Mouse (Mus musculus): ENCODE measurements at regions not wholly inside any gene's neighbourhood (a gene's known extent, or its start where the extent isn't known, plus 50 kb on each side); places are given as distances from the start of the nearest gene placed in this dataset.
"Not testable (repeated sequence)": the region's sequence is repeated elsewhere in the genome, so short reads cannot be mapped to it uniquely, and the experiment has no call there.

DNA sequence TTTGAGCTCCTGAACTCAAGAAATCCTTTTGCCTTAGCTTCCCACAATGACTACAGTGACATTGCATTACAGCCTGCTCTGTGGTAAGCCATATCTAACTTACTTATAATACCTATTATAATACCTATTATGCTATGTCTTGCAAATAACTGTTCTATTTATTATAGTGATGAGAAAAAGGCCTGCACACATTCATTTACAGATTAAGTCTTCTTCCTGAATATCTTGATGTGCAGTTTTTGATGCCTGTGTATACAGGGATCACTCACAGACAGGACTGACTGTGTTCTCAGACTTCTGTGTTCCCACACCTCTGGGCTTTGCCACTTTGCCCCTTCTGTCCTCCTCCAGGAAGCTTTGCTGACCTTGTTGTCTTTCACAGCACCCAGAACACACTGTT, 102.8 kb upstream of the Dlg1 start:
- DNase-seq = no peak

DNA sequence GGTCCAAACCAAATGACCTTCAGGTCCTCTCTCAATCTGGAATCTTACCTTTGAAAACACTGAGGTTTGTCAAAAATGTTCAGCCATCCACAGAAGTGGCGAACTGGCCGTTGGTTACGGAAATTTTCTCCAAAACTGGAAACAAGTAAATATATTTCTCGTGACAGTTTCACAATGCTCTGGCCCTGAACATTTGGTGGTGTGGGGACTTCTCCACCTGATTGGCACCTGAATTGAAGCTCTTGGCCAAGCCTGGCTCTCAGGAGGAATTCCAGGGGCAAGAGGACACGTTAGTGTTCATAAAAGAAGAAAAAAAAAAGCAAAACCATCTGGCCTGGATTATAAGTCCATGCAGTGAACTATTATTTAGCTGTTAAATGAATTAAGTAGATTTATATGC, 98.3 kb upstream of the Dlg1 start:
- DNase-seq = no peak

DNA sequence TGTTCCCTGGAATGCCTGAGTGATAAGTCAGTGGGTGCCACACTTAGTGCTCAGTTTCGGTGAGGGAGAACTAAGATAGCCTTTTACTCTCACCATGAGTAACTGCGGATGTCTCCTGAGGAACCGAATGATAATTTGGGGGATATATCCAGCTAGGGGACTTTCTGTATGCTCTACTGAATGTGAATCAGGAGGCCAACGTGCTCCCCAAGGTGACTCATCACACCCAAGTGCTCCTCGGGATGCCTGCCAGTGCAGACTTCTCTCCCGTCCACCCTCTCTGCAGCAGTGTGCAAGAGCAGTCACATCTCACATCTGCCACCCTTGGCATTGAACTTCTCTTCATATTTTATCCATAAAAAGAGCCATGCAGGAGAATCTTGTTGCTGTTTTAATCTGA, 94.9 kb upstream of the Dlg1 start:
- DNase-seq = no peak

DNA sequence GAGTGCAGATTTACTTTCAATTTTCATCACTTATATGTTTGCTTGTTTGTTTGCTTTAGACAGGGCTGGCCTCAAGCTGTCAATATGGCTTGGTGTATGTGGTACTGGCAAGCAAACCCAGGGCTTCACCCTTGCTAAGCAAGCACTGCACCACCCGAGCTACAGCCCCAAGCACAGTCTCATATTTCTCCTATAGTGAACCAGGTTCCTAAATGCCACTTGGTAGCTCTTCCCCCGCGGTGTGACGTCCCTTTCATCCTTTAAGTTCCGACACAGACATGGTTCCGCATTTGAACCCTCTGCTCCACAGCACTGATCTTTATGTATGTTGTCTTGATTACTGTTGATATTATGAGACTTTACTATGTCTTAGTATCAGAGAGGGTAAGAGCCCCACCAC, 93.4 kb upstream of the Dlg1 start:
- DNase-seq = no peak

DNA sequence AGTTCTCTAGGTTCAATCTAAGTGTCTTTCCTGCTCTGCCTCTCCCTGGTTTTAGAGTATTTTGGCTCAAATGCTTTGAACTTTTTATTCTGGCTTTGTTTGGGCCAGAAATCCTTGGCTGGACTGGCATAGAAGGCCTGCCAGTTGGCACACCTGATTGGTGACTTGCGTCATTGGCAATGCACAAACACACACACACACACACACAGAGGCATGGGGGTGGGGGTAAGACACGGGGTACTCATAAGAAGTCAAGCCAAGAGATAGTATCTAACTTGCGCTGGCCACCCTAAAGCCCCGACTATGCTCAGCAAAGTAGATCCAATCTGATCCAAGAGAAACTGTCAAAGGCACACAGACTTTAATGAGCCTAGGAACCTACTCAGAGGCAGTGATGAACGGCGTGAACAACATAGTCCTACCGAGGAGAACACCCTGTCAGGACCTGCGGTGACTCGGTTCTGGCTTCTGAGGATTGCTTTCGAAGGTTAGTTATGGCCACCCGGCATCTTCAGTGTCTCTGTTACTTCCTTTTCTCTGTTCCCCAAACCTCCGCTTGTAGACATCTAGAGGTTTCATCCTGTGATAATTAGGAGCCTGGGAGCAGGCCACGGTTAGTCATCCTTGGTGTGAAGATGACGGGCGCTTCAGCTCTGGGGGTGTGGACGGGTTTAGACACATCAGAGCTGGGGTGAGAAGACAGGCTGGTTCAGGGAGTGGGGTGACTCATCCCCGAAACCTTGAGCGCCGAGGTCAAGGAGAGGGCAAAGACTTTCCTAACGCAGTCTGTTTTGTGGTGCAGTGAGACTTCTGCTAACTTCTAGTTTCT, 92.7 kb upstream of the Dlg1 start:
- peak; percentile 84 for DNase-seq

DNA sequence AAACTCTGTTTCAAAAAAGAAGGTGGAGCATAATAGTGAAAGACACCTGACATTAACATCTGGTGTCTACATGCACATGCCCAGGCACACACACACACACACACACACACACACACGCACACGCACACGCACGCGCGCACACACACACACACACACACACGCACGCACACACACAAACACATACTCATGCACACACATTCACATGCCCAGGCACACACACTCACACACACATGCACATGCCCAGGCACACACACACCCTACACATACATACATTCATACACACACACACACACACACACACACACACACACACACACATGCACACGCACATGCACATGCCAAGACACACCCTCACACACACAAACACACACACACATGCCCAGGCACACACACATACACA, 89.4 kb upstream of the Dlg1 start:
- DNase-seq = not testable (repeated sequence)

DNA sequence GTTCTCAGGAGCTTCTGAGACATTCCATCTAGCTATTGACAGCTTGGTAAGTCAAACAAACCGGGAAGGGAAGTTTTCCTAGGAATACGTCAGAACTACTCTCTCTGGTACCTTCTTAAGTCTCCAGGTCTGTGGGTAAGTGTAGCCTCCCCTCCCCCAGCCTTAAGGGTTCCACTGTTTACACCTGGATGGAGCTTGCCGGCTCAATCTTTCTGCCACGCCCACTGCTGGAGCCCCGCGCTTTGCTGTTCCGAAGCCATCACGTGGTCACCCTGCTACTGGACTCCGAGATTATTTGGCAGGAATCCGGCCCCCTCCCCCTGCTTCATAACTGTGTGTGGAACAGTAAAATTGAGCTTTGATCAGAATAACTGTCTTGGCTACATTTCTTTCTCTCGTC, 87.6 kb upstream of the Dlg1 start:
- DNase-seq = not testable (repeated sequence)

DNA sequence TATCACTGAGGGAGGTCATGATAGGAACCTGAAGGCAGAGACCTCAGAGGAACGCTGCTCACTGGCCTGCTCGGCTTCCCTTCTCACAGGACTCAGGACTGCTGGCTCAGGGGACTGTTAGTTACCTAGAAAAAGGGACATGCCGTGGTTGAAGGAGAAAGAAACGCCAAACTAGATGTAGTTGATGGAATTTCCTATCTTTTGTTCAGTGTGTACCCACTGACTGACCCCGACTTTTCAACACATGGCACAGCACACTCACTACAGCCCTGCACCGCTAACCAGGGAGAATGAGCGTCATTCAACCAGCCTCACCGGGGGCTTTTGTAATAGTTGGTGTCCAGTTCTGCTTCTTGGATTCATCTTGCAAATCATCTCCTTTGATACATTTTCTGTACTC, 86.8 kb upstream of the Dlg1 start:
- DNase-seq = no peak

DNA sequence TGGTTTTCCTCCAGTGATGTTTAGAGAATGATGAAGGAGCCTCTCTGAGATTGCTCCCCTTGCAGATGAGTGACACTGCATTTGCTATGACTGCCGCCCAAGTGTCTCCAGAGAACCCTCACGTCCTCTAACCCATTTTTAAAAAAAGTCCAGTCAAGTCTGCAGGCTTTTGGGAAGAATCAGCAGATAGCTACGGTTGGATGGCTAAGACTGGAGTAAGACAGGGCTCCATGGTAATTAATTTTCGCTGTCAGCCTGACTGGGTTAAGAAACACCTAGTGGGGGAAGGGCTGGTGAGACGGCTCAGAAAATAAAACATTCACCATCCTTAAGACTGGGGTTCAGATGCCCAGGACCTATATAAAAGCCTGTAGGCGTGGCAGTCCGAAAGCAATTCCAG, 85.9 kb upstream of the Dlg1 start:
- DNase-seq = no peak

DNA sequence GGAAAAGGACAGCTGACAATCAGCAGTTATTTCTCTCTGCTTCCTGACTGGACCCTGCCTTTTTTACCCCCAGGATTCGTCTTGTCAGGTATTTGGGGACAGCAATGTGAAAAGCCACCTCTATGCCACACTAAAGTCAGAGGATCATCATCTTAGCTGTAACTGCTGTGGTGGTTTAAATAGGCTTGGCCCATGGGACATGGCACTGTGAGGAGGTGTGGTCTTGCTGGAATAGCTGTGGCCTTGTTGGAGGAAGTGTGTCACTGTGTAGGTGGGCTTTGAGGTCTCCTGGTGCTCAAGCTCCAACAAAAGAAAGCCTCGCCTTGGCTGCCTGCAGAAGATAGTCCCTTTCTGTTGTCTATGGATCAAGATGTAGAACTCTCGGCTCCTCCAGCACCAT, 83.9 kb upstream of the Dlg1 start:
- DNase-seq = no peak

DNA sequence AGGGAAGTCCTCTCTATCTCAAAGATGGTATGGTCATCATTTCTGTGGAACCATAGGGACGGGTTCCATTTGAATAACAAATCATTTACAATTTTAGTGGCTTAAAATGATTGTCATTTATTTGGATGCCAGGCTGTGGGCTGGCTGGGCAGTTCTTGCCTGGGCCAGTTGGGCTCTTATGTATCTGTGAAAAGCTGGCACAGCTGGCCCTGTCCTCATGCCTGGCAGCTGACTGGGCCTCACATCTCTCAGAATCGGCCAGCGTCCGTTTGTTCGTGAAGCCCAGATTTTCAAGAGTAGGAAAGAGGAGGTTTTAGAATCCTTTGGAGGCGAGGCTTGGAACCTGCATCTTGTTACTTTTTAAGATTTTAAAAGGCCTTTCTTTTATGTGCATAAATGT, 82.5 kb upstream of the Dlg1 start:
- DNase-seq = no peak

DNA sequence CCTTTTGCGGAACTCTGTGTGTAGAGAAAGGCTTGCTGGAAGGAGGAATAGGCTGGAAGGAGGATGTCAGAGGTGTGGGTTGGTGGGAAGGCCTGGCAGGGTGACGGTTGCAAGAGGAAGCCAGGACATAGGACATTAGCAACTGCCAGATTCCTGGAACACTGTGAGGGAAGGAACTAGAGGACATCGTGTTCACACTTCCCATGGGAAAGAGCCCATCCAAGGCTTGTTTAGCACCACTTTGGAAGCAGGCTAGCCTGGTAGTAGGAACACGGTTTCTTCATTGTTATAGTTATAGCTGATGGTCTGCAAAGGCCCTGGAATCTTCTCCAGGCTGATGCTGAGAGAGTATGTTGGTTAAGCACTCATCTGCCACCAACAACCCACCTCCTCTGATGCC, 80.4 kb upstream of the Dlg1 start:
- DNase-seq = no peak

DNA sequence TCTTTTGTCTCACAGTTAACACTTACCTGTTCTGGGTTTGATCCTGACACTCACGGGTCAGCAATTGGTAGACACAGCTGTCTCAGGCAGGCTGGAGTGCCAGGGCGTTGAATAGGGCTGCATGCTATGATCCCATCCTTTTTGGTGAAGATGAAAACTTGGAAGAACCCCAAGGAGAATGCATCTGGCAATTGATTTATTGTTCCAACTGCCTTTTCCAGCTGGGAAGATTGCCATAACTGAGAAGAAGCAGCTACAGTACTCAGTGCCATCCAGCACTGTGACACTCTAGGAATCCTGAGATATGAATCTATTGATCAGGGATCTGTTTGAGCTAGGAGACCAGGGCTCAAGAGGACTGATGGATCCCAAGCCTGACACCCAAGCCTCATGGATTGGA, 79.6 kb upstream of the Dlg1 start:
- DNase-seq = no peak

DNA sequence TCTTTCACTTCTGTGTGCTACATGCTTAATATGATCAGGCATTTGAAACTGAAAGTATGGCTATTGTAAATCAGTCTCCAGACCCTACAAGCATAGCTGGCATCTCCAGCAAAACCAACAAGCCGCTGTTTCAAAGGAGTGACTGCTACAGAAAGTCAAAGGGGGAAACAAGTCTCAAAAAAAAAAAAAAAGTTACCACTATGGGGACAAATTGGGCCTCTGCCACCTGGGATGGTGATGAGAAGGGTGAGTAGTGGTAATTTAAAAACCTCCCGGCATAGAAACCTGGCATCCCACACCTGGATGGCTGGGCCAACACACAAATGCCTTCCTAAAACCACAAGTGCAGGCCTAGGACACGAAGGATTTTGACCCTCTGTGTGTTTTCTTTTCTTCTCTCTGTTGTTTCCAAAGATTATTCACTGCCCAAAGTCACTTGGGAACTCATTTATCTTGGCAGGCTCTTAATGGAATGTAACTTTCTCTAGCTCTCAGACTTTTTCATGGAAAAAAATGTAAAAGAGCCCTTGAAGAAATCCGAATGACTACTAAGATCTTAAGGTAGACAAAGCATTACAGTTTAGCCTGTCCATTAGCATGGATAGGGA, 78.9 kb upstream of the Dlg1 start:
- no peak for DNase-seq

DNA sequence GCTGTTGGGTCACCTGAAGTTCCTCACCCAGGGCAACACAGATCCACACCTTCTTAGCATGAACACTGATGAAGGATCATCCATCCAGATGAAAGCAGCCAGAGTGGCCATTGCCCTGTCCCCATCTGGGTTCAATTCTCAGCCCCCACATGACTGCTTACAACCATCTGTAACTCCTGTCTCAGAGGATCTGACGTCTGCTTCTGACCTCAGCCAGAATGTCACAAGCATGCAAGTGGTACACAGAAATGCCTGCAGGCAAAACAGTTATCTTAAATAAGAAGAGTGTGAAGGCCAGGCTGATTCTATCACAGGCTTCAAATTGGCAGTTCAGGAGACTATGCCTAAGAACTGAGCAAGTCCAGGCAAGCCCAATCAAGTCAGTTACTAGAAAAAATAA, 76.2 kb upstream of the Dlg1 start:
- DNase-seq = no peak

DNA sequence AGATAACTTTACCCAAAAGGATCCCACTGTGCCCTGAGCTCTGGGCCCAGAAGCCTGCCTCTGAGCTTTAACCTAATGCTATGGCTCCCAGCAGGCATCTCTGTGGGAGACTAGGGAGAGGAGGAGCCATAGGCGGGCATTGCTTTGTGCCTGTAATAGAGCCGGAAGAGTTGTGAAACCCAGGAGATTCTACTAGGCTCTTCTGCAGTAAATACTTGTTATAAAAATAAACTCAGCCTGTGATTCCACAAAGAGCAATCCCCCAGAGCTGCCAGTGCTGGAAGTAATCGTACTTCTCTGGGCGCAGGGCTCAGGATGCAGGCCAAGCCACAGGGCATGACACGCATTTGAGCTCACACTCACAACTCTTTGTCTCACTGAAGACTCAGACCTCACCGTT, 73.7 kb upstream of the Dlg1 start:
- no peak for DNase-seq

DNA sequence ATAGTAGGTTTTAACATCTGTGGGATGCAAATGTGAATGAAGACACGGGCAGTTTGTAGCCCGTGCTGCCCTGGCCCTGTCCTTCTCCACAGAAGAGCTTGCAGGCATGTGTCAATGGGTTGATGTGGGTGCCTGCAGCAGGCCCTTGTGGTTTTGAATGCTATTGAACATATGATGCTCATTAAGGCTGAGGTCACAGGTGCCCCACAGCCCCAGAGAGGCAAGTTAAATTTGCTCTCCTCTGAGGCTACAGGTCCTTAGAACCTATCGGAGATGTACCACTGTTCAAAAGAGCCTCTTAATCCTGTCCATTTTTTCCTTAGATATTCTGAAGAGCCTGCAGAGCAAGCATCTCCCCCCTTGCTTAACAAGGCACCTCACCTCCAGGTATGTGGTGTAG, 71.7 kb upstream of the Dlg1 start:
- no peak for DNase-seq

DNA sequence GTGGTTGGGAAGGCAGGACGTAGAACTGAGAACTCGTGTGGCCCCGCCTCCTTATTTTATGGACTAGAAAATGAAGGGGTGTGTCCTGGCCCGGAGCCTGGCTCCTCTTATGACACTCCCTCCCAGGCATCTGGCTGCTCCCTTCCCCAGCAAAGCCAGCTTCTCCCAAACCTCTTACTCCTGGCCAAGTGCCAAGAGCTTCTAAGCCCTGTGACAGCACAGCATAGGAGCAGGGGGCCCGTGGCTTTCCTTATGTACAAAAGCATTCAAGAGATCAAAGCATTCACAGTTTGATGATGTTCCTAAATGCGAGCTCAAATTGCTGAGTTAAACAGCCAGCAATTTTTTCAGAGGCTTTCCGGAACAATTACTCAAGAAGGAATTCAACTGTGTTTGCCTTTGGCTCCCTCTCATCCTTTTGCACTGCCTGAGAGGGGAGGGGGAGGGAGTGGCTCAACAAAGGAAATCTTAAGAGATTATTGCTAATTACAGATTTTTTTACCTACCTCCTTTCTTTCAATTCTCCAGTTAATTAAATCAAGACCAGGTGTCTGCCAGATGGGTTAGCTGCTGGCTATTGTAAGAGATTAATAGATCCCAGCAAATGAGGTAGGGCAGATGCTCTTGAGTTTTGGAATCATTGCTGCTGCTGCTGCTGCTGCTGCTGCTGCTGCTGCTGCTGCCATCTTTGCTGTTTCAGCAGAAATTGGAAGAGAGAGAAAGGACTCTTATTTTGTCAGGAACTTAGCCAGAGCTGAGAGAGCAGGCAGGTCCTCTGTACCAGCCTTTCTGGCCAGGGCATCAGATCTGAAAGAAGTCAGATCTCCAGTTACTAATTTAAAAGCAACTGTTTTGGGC, 71.0 kb upstream of the Dlg1 start:
- DNase-seq = peak; percentile 69

DNA sequence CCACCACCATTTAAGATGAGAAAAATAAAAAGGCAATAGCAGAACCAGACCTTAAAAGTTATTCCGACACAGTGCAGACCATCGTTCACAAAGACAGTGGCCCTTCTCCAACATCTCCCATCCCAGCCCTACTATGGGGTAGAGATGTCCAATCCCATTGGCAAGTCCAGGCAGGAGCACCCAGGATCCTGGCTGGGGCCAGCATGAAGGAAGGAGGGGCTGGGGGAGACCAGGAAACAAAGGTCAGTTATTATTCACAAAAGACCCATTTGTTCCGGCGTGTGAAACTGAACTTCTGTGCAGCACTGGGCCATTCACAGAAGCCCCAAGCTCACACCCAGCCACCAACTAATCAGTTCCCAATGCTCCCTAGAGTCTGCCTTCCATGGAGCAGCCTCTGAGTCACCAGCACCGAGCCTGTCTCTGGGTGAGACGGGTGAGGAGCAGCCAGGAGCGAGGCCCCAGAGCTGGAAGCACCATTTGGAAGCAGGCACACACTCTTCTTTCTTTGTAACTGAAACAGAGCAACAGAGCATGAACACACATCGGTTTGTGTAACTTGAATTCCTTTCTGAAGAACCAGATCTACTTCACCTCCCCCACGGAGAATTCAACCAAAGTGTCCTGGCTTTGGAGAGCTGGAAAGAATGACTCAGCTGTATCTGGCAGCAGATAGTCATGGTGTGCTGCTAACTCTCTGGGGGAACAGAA, 70.1 kb upstream of the Dlg1 start:
- peak; percentile 47 for DNase-seq

DNA sequence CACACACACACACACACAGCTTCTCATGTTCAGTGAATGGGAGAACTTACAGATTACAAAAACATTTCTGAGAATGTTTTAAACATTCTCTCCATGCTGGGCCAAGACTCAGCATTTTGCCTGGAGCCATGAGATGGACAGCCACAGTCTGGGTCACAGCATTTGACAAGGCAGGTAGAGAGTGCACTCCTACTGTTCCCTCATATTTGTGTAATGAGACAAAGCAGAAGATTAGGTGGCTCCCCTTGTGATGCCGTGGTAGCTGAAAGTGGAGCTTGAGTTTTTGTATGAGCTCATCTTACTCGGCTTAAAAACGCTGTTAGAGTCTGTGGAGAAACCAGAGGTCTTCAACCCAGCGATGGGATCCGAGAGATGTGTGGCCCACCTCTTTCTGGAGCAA, 65.3 kb upstream of the Dlg1 start:
- DNase-seq = no peak

DNA sequence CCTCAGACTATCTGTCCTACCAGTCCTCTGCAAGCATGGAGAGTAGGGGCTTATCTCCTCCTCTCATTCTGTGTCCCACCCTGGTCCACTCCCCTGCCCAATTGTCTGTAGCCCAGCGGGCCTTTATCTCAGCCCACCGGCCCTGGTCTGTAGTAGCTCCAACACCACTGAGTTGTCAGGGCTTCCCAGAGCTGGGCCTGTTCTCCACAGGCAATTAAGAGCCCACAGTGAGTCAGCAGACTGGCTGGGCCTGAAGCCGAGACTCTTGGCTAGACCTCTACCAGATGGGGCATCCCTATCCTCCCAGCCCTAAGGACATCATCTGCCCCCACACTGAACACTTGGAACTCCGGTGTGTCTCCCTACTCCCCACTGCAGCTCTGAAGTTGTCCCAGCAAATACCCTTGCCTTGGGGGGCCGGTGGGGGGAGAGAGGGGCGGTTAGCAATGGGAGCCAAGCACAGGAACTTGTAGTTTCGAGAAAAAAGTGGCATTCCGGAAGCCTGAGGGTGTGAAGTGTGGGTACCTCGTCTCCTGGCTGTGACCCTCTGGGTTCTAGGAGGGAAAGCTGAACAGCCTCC, 64.7 kb upstream of the Dlg1 start:
- DNase-seq = peak; percentile 54

DNA sequence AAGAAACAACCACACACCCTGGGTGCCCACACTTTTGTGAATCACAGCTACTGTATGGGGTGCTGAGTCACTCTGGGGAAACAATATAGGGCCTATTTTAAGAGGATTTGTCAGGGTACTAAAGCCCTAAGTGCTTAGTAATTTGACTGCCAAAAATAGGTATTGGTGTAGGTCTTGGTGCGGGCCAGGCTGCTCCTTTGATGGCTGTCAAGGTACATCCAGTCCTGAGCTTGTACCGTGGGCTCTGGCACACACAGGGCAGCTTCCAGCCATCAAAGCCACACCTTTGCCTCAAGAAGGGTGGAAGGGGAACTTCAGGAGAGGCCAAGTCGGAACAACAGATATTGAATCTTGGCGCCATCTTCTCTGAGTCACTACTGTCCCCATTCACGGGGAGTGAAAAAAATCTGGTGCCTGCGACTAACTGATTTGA, 64.2 kb upstream of the Dlg1 start:
- no peak for DNase-seq

DNA sequence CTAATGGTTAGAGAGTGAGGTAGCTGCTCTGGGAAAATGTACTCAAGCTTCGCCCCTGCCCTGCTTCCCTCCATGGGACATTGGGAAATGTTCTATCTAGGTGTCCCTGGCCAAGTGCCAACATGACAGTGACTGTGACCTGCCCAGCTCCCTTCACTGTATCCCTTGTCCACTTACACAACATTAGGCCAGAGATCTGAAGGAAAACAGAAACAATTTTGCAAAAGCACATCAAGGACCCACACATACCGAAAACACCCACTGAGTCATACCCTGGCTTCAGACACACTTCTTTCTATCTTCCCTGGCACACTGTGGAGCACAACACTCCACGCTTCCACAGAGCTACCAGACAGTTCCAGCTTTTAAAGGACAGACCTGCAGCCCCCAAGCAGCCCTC, 62.0 kb upstream of the Dlg1 start:
- no peak for DNase-seq
